Mouse (Mus musculus): ENCODE data around the gene Col5a1.

DNA sequence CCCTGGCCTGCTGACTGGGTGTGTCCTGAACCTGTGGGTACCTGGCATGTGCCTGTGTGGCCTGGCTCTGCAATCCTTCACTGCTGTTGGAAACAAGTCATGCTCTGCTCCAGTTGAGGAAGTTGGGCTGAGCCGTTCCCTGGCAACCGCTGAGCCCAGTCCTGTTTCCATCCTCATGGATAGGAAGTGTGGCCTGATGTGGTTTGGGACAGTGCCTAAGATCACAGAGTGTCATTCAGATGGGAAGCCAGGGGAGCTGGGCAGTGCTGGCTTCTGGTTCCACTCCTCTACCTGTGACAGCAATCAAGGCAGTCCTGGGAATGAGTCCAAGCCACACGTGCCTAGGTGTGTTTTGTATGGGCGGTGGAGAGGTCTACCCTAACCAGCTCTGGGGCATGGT lies 53.2 kb downstream of the Col5a1 start:
- peak; percentile 36 for TF ChIP-seq POLR2A (IDR thresholded peaks at IDR 0.05; ENCODE audit: insufficient read length, low read depth)
- TF ChIP-seq TCF12 (IDR thresholded peaks at IDR 0.05; ENCODE audit: insufficient read depth, poor library complexity, severe bottlenecking) = no peak
- no peak for TF ChIP-seq POLR2AphosphoS2 (IDR thresholded peaks at IDR 0.05; ENCODE audit: insufficient read length, low read depth)
- no peak for TF ChIP-seq CEBPB (IDR thresholded peaks at IDR 0.05; ENCODE audit: insufficient read depth, poor library complexity, severe bottlenecking)
- no peak for TF ChIP-seq MAX (IDR thresholded peaks at IDR 0.05; ENCODE audit: low read depth)
- no peak for TF ChIP-seq E2F4 (IDR thresholded peaks at IDR 0.05; ENCODE audit: insufficient read depth)

All from myocyte (in vitro differentiated cells).